Mouse (Mus musculus): ENCODE results near the gene Get4. TPM values are rescaled to one million over a fixed set of nuclear protein-coding genes. Genes with fewer than 3 reads are reported as not detected.

The Get4 gene
- polyA plus RNA-seq, 1 experiment from 2014 or later, result 196 TPM

- Histone ChIP-seq H3K4me1 (peaks cover 20% of the 10 kb centered on the region), H3K36me3 (peaks cover 28% of the 10 kb centered on the region), H3K4me3 (no peak overlapping the region), H3K27me3 (ENCODE audit: low read depth, poor library complexity, severe bottlenecking) (no peaks in the 10 kb centered on the region), H3K9me3 (replicated peaks) (no peaks in the 10 kb centered on the region), H3K27ac (0 out of 2 replicates have a peak overlapping the region, but pooled peaks have one; percentile 19)
- WGBS, result 45% methylated on average over 8 of the region's 8 CpGs
- DNase-seq (ENCODE audit: low spot score), result no peak
Observed at GRCm38 (mm10) chr5:139271994-139272554, 19.9 kb downstream of the Get4 start.

- Histone ChIP-seq H3K9me3 (replicated peaks) (no peaks in the 10 kb centered on the region), H3K36me3 (no peaks in the 10 kb centered on the region), H3K4me1 (peaks cover 24% of the 10 kb centered on the region), H3K4me3 (no peak overlapping the region), H3K27me3 (ENCODE audit: low read depth, poor library complexity, severe bottlenecking) (no peaks in the 10 kb centered on the region), H3K27ac (no peak overlapping the region)
- no peak for DNase-seq (ENCODE audit: low spot score)
- 87% methylated on average over 8 of the region's 8 CpGs for WGBS
Observed at GRCm38 (mm10) chr5:139277287-139277686, 25.2 kb downstream of the Get4 start.

DNA sequence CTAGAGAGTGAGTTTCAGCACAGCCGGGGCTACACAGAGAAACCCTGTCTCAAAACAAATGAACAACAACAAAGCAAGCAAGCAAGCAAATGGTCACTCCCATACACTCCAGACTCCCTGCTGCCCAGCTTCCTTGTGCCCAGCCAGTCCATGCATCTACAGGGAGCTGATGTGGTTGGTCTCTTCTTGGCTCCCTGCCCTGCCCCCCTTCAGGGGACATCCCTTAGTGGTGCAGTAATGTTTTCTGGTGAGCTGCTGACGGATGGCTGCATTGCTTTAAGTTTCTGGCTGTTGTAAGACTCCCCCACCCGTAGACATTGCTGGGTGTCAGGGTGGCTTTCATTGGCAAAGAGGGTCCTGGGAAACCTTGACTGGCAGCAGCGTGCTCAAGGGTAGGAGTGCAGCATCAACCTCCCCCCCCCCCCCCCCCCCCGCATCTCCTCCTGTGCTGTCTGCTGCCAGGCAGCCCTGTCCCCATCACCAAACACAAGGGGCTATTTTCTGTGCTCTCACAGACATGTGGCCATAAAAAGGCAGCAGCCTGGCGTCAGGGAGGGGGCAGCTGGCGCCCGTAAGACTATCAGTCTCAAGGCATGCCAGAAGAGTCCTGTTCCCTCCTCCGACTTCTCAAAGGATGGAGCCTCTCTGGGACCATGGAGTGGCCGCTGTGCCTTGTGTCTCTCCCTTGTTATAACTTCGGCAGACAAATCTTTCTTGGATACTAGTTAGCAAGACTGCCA lies 29.4 kb downstream of the Get4 start:
- Histone ChIP-seq H3K9me3 (replicated peaks) (no peaks in the 10 kb centered on the region), H3K27ac (0 out of 2 replicates have a peak overlapping the region, but pooled peaks have one; percentile 30), H3K27me3 (ENCODE audit: low read depth, poor library complexity, severe bottlenecking) (no peaks in the 10 kb centered on the region), H3K36me3 (no peaks in the 10 kb centered on the region), H3K4me3 (no peak overlapping the region), H3K4me1 (peaks cover 22% of the 10 kb centered on the region)
- no peak for DNase-seq (ENCODE audit: low spot score)
- WGBS, result 56% methylated on average over 10 of the region's 11 CpGs

- WGBS, result 6% methylated on average over 15 of the region's 15 CpGs
- peak; percentile 87 for DNase-seq (ENCODE audit: low spot score)
- Histone ChIP-seq H3K27me3 (ENCODE audit: low read depth, poor library complexity, severe bottlenecking) (no peaks in the 10 kb centered on the region), H3K9me3 (replicated peaks) (no peaks in the 10 kb centered on the region), H3K27ac (no peak overlapping the region), H3K4me1 (peaks cover 27% of the 10 kb centered on the region), H3K4me3 (no peak overlapping the region), H3K36me3 (no peaks in the 10 kb centered on the region)
Observed at GRCm38 (mm10) chr5:139282191-139282590, 30.1 kb downstream of the Get4 start.

- Histone ChIP-seq H3K9me3 (replicated peaks) (no peaks in the 10 kb centered on the region), H3K36me3 (no peaks in the 10 kb centered on the region), H3K27me3 (ENCODE audit: low read depth, poor library complexity, severe bottlenecking) (no peaks in the 10 kb centered on the region), H3K4me3 (no peak overlapping the region), H3K4me1 (peaks cover 27% of the 10 kb centered on the region), H3K27ac (no peak overlapping the region)
- 94% methylated on average over 14 of the region's 14 CpGs for WGBS
- DNase-seq (ENCODE audit: low spot score), result no peak
Observed at GRCm38 (mm10) chr5:139283460-139284180, 31.5 kb downstream of the Get4 start.

- H3K27ac ChIP-seq, result no peak overlapping the region
Observed at GRCm38 (mm10) chr5:139285383-139286067, 33.4 kb downstream of the Get4 start.

DNA sequence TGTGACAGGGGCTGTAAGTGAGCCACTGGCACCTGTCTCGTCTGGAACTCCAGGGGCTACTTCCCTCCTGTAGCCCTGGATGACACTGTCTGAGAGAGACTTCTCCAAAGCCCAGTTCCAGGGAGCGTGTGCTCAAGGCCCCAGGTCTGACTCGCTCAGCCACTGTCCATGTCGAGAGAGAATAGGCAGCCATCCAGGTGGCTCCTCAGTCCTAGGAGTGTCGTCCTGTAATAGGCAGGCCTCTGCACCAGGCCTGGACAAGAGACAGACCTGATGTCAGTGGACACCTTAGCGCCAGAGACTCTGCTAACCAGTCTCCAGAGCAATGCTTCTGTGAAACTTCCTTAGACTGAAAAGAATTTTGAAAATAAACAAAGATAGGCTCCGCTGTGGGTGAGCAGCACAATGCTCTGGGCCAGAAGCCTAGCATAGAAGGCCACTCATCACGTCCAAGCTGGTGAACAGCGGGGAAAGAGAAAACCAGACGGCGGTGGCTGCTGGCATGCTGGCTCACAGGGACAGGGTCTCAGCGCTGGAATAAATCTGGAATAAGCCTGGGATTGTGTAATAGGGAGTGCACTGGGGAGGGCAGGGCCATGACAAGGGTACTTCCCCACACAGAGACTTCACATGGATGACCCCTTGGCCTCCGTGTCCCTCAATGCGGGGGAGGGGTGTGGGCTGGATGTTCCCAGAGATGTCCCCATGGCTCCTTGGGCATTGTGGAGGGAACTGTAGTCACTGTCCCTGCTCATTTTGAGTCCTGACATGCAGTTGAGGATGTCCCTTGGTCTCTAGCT lies 34.2 kb downstream of the Get4 start:
- Histone ChIP-seq H3K4me3 (no peak overlapping the region), H3K27ac (no peak overlapping the region), H3K9me3 (replicated peaks) (no peaks in the 10 kb centered on the region), H3K4me1 (peaks cover 27% of the 10 kb centered on the region), H3K36me3 (no peaks in the 10 kb centered on the region), H3K27me3 (ENCODE audit: low read depth, poor library complexity, severe bottlenecking) (no peaks in the 10 kb centered on the region)
- no peak for DNase-seq (ENCODE audit: low spot score)
- 76% methylated on average over 14 of the region's 14 CpGs for WGBS

More at GRCm38 (mm10) chr5:139285383-139286067, 33.4 kb downstream of the Get4 start:
- WGBS, result 61% methylated on average over 8 of the region's 8 CpGs
- Histone ChIP-seq H3K9me3 (replicated peaks) (no peaks in the 10 kb centered on the region), H3K36me3 (no peaks in the 10 kb centered on the region), H3K27me3 (ENCODE audit: low read depth, poor library complexity, severe bottlenecking) (no peaks in the 10 kb centered on the region), H3K4me1 (peaks cover 30% of the 10 kb centered on the region), H3K4me3 (no peak overlapping the region)
- no peak for DNase-seq (ENCODE audit: low spot score)

- Histone ChIP-seq H3K27ac (no peak overlapping the region), H3K36me3 (no peaks in the 10 kb centered on the region), H3K4me3 (no peak overlapping the region), H3K4me1 (peaks cover 19% of the 10 kb centered on the region; the same call in 1 of the 2 replicates), H3K27me3 (ENCODE audit: low read depth, poor library complexity, severe bottlenecking) (no peaks in the 10 kb centered on the region), H3K9me3 (replicated peaks) (no peaks in the 10 kb centered on the region)
- 86% methylated on average over 5 of the region's 5 CpGs for WGBS
- DNase-seq (ENCODE audit: low spot score), result no peak
Observed at GRCm38 (mm10) chr5:139287099-139287498, 35.0 kb downstream of the Get4 start.

- no peaks in the 10 kb centered on the region for H3K27me3 ChIP-seq (ENCODE audit: low read depth, poor library complexity, severe bottlenecking)
- H3K4me1 ChIP-seq, result 0 out of 2 replicates have a peak, but pooled peaks cover 14% of the 10 kb centered on the region
- H3K27ac ChIP-seq, result no peak overlapping the region
- DNase-seq (ENCODE audit: low spot score), result no peak
- H3K36me3 ChIP-seq, result no peaks in the 10 kb centered on the region
- no peaks in the 10 kb centered on the region for H3K9me3 ChIP-seq (replicated peaks)
- 88% methylated on average over 4 of the region's 4 CpGs for WGBS
- no peak overlapping the region for H3K4me3 ChIP-seq
Observed at GRCm38 (mm10) chr5:139287787-139288186, 35.7 kb downstream of the Get4 start.

DNA sequence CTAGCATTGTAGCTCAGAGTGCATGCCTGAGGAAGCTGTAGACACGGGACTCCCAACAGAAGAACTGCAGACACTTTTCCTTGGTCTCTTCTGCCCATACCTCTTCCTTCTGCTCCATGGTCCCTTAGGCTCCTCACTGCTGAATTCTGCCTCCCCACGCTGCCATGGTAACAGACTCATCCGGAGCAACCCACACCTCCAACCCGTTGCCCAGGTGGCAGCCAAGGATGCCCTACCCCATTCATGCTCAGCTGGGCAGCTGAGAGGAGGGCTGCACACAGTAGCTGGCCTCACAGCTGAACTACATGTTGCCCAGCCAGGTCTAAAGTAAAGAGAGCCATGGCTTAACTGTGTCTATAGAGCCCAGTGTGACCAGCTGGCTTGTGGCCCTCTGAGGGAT lies 36.5 kb downstream of the Get4 start:
- H3K4me1 ChIP-seq, result 0 out of 2 replicates have a peak, but pooled peaks cover 14% of the 10 kb centered on the region
- no peak overlapping the region for H3K4me3 ChIP-seq
- 83% methylated on average over 4 of the region's 4 CpGs for WGBS
- no peaks in the 10 kb centered on the region for H3K36me3 ChIP-seq
- no peak for DNase-seq (ENCODE audit: low spot score)
- no peaks in the 10 kb centered on the region for H3K27me3 ChIP-seq (ENCODE audit: low read depth, poor library complexity, severe bottlenecking)
- no peaks in the 10 kb centered on the region for H3K9me3 ChIP-seq (replicated peaks)
- no peak overlapping the region for H3K27ac ChIP-seq

- Histone ChIP-seq H3K4me1 (0 out of 2 replicates have a peak, but pooled peaks cover 11% of the 10 kb centered on the region), H3K27ac (no peak overlapping the region), H3K27me3 (ENCODE audit: low read depth, poor library complexity, severe bottlenecking) (no peaks in the 10 kb centered on the region), H3K4me3 (no peak overlapping the region), H3K36me3 (no peaks in the 10 kb centered on the region), H3K9me3 (replicated peaks) (no peaks in the 10 kb centered on the region)
- WGBS, result 85% methylated on average over 12 of the region's 12 CpGs
- DNase-seq (ENCODE audit: low spot score), result no peak
Observed at GRCm38 (mm10) chr5:139290467-139291259, 38.5 kb downstream of the Get4 start.
